Mouse (Mus musculus) ES-Bruce4 (cell line): Measurements from ENCODE around the gene Vasn.

Source experiments
- CTCF ChIP-seq: IDR thresholded peaks from one replicate; pipeline ENCODE4 v1.8.1; 2011; ENCODE audit warnings: low read depth, low read length
- EP300 ChIP-seq: IDR thresholded peaks from 2 replicates; pipeline ENCODE4 v1.6.1; 2011; ENCODE audit warnings: low read depth, low read length; ENCODE audit not compliant: insufficient read depth
- POLR2A ChIP-seq: IDR thresholded peaks from one replicate; pipeline ENCODE4 v1.8.1; 2011; ENCODE audit warnings: low read length; ENCODE audit not compliant: insufficient read depth

DNA sequence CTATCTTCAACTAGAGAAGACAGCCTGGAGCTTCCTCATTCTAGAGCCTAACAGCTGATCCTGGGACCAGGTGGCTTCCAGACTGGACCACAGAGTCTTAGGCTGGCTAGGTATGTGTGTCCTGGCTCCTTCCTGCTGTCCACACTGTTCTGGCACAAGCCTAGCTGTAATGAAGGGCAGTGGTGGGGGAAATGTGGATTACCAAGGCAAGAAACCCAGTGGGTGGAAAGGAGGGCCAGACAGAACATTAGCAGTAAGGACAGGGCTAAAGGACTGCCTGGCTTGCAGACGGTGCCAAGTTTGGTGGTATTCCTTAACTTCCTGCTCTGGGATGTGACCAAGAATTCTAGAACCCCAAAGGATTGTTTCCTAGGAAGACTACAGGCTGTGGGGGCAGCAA, 11.3 kb downstream of the Vasn start:
- no peak for TF ChIP-seq POLR2A
- no peak for TF ChIP-seq CTCF
- no peak for TF ChIP-seq EP300
